ENCODE assay signal across 16 mouse cellular contexts in genomic region chr8:114222001-114222400, GRCm38 (mm10). TPM values are rescaled to one million over a fixed set of nuclear protein-coding genes. Genes with fewer than 3 reads are reported as not detected.
DNase-seq lines count a peak whose midpoint lies in the region.
"Had no signal": no experiment of that assay in that cellular context is flagged by ENCODE, and none has a peak within 500 bp of the region (broad histone marks: within the 10 kb centered on the region; RNA-seq: fewer than 3 reads in every experiment).

No protein-coding gene starts in this region.

- intact Hi-C loops in left cerebral cortex, postnatal 36 days (cut with DNase I) = no loop called here

- peak; percentile 34 for DNase-seq in cerebellum, adult 11-12 months
- DNase-seq in cerebellum, adult 8-10 months = no peak
- peak; percentile 50 for DNase-seq in cerebellum, adult 9-10 months
- no peak for DNase-seq in cerebellum, postnatal 4 days (ENCODE audit: low spot score in 2 of 2)
- DNase-seq in cerebellum, postnatal 10 days = peak; percentile 49 to 54
- peak; percentile 20 to 36 for DNase-seq in cerebellum, postnatal 36 days
- DNase-seq in right cerebral cortex, postnatal 25 days = no peak
- no peak for DNase-seq in left cerebral cortex, postnatal 36 days (ENCODE audit: low spot score in 2 of 2)
- DNase-seq: adrenal gland, postnatal 10 days; adrenal gland, postnatal 36 days; embryo, embryonic 11 days; gastrocnemius, postnatal 25 days; heart, adult 2 months; kidney, adult 11 months; kidney, adult 8-10 months had no signal

RNA-seq across cellular contexts. Expression of gene Vat1l, which starts 16.6 kb away (rescaled TPM):
- total RNA-seq in left cerebral cortex, postnatal 36 days (2021) = 10 to 100 TPM; 35.3 to 49.9 TPM
- total RNA-seq: hematopoietic stem cell, adult 5-6 weeks had no signal

Comparison
In these comparisons a context has a peak if more than half of its experiments do, and no peak if none do; other contexts are left out.
1. DNase-seq: peak in cerebellum, adult 11-12 months (single experiment), cerebellum, adult 9-10 months (single experiment), cerebellum, postnatal 10 days (2 of 2) and cerebellum, postnatal 36 days (2 of 2); none in cerebellum, adult 8-10 months (single experiment), cerebellum, postnatal 4 days (0 of 2), right cerebral cortex, postnatal 25 days (single experiment) and left cerebral cortex, postnatal 36 days (0 of 2).